Mouse (Mus musculus) left cerebral cortex, adult 9 months (tissue): Measurements from ENCODE around the gene Tmem209.

ENCODE experiments used
- DNase-seq, 2 experiments: peaks; one replicate each; pipeline ENCODE4 v3.0.0; 2022; ENCODE audit warnings: low spot score in 2 of 2

The Tmem209 gene

DNA sequence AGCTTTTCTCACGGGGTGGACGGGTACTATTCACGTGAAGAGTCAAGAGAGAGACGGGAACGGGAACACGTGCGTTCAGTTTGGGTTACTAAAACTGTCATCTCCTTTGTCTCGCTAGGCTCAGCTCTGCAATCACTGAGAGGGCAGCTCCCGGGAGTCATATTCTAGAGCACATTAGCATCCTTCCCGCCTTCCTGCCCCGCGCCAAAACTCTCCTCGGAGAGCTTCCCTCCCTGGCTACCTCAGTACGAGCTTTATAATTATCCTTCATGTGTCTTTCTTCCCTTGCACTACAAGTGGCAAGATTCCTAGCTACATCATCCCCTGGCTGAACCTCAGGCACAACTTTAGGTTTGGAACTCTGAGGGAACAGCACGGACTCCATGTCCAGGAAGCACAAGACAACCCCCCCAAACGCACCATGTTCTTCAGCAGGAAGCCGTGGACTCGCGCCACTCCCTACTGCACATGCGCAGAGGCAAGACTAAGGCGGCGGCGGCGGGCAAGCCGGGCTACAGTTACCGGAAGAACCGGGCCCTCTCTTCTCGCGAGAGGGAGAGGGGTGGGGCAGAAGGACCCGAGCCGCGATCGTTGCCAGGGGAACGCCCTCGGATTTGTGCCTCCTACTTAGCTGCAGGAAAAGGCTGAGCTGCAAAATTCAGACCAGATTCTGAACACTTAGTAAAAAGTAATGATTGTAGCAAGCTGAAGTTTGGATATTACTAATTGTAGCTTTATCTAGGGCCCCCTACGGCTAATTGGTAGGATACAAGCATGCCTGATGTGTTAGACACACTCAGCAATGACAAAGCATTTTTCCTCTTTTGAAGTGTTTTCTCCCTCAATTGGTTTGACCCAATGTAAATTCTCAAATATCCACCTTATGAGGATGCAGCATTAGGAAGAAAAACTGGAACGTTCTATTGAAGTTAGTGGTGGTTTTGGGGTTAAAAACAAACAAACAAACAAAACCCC lies at the start of gene Tmem209, which contains the start of gene Ssmem1:
TSS of gene Tmem209 (minus strand) at position 519 of the 975 bp plus-strand sequence.
TSS of gene Ssmem1 (plus strand) at position 585 of the 975 bp plus-strand sequence.
- DNase-seq, result peak; percentile 94 to 99

DNA sequence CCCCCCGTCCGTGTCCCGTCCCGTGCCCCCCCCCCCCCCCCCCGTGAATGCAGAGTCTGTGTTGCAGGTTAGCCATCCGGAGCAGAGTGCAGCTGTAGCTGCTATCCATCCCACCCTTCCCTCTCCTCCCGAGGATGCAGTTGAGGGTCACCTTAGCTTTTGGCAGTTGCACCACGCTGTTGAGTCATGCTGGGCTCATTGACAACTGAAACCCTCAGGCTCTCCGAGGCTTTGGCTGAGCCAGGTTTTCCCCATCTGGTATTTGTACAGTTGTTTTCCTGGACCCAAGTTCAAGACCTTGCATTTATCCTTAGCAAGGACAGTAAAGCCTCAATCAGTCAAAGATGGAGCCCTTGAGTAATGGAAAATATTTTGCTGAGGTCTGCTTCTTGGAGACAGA lies 46.5 kb upstream of the Tmem209 start:
- no peak for DNase-seq

DNA sequence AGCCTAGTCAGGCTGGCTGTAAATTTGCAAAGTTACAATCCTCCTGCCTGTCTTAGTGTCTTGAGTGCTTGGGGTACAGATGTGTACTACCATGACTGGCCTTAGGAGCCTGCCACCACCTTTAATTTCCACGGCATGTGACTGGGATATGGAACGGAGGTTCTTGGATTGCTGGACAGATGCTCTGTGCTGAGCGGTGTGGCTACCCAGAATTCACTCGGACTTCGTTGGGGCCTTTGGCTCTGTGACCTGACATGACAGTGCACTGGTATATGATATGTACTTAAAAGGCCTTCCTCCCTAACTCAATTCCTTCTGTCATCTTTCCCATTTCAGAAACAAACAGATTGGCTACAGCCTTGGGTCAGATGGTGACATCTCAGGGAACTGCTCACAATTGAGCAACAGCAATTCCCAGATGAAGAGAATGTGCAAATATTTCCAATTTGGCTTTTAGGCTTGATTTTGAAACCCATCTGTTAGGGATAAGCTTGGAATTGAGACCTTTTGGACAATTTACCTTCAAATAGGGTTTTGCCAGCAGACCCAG lies 45.1 kb upstream of the Tmem209 start:
- no peak for DNase-seq

DNA sequence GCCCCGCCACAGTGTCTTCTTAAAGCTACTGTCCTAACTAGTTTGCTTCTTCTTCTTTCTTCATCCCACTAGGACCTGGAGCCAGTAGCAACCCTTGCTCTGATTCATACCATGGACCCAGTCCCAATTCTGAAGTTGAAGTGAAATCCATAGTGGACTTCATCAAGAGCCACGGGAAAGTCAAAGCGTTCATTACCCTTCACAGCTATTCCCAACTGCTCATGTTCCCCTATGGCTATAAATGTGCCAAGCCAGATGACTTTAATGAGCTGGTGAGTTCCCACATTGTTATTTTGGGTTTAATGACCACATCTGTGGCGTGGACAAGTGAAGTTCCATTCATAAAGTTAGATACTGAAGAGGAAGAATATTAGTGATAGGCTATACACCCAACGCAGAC lies 44.5 kb upstream of the Tmem209 start:
- no peak for DNase-seq

DNA sequence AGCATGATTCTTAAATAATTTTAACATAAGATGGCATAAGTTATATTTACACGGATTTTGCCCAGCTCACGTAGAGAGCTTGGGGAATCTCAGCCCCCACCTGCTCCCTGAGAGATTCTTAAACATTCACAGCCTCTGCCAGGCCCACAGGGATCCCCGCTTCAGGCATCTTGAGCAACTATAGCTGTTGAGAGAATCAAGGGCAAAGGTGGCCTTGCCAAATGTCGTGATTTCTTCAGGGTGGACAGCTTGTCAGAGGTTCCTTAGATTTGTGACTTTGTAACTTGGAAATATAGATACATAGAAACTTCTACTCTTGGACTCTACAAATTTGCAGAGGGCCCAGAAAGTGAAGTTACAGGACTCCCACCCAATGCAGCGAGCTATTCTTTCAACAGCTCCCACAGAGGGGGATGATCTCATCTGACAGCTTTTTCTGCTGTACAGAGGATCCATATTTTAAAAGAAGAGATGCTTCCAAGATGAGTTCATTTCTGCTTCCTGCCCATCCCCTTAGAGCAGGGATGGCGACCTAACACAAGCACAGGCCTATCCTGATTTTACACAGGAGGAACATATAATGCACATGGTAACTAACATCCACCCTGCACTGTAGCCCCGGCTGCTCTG lies 43.9 kb upstream of the Tmem209 start:
- DNase-seq, result no peak

DNA sequence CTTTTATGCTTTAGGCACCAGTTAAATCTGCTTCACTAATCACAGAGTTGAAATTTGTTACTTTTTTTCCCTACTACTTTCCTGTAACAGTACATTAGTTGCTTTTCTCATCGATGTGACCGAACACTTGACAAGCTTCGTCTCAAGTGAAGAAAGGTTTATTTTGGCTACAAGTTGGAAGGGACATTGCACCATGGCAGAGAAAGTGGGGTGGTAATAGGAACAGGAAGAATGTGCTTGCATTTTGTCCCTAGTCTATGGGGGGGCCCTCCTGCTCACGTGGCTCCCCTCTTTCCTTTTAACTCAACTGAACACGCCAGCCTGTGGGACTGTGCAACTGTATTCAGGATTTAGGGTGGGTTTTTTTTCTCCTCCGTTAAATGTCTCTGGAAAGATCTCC lies 43.0 kb upstream of the Tmem209 start:
- no peak for DNase-seq

DNA sequence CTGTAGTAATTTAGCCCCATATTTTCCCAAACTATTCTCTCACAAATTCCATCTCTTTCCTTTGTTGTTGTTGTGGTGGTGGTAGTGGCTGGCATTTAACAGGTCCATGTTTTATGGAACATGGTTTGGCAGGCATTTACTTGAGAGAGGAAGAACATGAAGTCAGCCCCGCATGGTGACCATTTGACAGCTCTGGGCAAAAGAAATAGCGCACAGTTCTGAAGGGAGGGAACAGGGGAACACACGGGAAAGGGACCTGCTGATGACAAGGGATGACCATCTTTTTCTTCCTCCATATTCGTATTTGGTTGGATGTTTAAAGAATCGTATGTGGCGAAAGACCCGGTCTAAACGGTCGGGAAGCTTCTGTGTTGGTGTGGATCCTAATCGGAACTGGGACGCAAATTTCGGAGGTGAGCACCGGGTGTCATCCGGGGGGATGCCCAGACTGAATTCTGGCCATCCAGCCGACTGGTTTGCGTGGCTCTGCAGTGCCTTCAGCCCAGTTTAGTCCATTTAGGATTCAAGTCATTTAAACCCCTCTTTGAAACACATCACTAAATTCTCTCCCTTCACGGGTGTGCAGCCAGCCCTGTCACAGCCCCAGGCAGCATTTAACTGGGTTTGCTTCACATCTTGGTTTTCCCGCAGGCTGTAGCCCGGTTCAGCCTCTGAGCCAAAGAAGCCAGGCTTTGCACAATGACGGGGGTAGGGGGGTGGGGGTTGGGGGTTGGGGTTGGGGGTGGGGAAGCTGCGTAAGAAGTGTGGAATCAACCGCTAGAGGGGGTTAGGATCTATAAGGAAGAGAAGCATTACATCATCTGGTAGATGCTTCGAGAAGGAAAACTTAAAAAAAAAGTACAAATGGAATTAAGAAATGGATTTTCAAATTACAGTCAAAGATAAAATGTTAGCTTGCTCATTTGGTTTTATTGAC lies 42.3 kb upstream of the Tmem209 start:
- DNase-seq, result no peak

DNA sequence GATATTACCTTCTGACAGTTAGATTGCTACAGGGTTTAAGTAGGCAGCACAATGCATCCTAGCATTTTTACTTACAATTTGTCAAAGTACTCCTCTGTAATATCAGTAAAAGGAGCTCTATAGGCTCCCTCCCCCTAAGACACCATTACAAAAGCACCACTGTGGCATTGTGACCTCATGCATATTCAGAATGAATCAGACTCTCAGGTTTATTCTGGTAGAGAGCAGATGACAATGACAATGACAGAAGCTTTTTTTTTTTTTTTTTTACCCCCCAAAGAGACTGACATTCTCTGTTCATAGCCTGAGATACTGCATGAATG lies 41.6 kb upstream of the Tmem209 start:
- DNase-seq, result no peak

DNA sequence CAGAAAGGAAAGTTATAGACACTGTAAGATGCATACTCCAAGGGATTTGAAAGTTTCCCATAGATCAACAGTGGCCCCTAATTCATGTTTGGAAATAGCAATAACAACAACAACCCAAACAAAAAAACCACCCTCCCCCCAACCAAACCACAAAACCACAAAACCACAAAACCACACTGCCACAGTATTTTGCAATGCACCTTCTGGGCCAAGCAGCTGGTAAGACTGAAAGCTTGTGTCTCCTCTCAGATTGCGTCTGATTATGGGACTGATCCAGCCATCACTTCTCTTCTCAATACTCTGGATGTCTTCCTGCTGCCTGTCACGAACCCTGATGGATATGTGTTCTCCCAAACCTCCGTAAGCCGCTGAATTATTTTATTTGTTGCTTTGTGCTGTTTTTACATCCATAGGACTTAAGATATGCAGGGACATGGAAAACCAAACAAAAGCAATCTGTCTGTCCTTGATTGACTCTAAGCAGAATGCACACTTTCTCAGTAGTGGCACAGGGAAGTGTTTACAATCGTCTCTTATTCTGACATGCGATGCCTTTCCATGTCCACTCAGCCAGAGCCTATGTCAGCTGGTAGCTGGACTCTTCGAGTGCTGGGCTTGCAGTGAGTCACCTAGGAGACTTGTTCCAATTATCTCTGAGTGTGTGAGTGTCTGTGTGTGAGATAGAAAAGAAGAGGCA lies 41.1 kb upstream of the Tmem209 start:
- DNase-seq, result no peak

DNA sequence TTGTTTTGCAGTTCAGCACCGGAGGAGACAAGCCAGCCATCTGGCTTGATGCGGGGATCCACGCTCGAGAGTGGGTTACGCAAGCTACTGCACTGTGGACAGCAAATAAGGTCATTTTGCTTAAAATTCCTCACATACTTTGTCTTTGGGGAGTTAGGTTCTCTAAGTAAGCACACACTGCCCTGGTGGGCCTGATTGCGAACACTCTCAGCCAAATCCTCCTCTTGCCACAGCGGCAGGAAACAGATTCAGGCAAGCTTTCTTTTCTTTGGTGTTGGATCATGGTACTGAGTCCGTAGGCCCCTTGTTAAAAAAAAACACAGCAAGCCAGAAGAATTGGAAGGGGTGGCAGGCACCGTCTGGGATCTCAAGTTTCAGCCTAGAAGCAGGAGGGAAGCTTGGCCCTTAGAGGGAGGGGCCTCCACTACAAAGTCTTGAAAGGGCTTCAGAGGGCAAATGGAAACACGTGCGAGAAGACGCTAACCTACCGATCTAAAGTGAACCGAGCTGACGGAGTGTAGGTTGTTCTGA lies 39.7 kb upstream of the Tmem209 start:
- DNase-seq, result peak in 1 of 2 experiments; percentile 25

DNA sequence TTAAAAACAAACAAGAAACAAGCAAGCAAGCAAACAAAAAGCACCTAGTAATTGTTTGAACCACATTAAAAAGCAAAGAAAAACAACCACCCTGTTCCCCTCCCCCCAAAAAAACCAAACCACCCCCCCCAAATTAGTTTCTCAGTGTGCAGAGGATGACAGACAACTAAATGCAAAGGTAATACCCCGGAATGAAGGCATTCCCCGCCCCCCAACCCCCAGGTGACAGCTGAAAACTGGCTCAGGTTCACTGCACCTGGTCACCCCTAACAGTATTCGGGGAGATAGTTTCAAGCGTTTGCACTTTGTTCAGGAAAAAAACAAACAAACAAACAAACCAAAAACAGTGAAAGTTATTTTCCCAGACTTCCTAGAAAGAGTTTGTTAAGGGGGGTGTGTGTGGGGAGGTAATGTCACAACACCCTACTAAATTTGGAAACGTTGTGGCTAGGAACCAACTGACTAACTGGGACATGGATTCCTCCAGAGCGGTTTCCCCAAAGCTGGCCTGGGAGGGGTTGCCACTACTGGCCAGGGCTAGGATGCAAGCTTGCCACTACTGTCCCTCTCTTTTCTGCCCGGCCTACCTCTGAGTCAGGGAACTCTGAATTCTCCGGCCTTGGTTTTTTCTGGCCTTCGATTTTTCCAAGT lies 38.2 kb upstream of the Tmem209 start:
- no peak for DNase-seq

DNA sequence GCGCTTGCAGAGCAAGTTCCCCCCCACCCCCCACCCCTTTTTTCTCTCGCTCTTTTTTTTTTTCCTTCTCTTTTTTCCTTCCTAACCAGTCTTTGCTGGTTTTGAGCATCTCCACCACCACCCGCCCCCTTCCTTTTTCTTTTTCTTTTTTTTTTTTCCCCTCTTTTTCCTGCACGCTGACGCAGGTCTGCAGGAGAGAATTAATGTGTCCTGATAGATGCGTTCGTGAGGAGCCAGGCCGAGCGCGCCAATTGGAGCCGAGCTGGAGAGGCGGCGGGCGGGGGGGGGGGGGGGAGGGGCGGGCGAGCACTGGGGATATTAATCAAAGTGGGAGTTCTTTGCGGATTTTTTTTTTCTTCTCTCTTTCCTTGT lies 37.7 kb upstream of the Tmem209 start:
- no peak for DNase-seq

DNA sequence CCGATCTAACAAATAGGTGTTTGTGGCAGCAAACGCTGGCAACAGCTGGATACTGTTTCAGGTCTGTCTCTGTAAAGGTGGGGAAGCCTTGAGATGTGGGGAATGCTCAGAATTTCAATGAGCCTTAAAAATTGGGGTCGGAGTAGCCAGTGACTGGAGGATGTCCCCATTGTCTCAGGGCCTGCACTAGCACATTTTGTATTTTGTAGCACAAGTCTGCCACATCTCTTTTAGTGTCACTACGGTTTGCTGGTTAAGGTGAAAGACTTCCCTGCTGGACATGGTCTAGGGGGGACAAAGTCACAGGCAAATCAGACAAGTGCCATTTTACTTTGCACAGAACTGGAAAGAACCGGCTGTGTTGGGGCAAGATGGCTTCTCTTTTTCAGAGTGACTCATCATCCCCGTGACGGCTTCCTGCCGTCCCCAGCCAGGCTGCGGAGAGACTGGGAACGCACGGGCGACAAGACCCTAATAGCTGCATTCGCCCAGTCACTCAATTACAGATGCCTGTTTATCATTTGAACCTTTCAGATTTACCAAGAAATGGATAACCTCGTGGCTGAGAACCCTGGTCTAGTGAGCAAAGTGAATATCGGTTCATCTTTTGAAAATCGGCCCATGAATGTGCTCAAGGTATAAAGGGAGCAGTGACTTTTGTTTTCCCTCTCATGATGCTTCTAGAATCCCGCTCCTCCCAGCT lies 37.1 kb upstream of the Tmem209 start:
- peak in 1 of 2 experiments; percentile 40 for DNase-seq

DNA sequence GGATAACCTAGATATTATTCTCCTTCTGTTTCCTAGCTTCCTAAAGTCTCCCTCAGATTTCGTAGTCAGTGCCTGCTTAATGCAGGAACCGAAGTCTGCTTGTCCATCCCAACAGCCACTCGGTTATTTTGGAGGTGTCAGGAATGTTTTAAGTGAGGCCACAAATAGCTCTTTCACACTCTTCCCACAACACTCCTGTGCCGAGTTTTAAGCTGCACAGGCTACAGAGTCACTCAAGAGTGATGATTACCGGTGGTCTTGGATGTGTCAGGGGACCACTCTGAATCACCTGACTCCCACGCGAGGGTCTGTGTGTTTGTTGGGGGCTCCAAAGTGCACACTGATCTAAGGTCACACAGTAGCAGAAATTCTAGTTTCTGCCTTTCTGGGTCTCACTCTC lies 36.1 kb upstream of the Tmem209 start:
- DNase-seq, result peak in 1 of 2 experiments; percentile 43

DNA sequence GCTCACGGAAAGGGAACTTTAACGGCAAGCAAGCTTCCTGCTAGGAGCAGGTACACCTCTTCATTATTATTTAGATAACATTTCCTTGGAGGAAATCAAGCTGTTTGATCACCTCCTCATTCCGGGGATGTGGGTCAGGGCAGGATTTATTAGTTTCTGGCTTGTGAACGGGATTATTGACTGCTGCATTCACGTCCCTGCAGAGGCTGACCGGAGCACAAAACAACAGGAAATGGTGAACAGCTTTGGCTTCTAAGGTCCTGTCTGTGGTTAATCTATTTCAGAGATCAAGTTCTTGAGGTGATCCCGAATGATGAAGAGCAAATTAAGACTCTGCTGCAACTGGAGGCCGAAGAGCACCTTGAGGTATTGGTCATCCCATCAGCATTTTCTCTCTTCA lies 34.3 kb upstream of the Tmem209 start:
- DNase-seq, result no peak

DNA sequence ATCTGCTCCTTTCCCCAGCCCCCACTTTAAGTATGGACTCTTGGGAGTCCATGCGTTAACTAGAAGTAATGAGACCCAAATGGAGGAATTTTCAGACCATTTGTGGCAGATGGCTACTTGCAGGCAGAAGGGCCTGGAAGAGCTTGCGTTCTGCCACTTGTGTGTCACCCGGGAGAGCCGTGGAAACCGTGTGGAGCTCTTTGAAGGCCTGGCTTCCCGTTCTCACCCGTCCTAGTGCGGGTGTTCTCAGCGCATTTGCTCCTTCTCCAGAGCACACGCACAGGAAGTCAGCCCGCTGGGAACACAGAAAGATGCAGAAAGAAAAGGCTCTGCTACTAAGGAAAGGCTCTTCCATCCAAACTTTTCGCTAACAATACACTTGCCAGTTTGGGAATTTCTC lies 33.5 kb upstream of the Tmem209 start:
- DNase-seq, result no peak

DNA sequence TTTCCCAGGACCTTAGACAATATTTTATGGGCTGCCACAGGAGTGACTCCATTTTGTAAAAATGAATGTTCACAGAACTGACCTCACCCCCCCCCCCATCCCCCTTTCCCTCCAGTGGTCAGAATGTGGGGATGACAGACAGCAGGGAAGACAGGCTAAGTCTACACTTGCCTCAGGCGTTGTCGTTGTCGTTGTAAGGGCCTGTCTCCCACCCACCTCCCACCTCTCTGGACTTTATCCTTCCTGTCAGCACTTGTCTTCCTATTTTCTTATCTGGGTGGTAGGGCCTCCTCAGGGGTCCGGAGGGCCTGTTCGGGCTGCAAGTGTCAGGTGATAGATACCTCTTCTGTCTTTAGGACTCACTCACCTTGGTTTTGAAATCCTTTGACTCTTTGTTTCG lies 32.7 kb upstream of the Tmem209 start:
- DNase-seq, result no peak

DNA sequence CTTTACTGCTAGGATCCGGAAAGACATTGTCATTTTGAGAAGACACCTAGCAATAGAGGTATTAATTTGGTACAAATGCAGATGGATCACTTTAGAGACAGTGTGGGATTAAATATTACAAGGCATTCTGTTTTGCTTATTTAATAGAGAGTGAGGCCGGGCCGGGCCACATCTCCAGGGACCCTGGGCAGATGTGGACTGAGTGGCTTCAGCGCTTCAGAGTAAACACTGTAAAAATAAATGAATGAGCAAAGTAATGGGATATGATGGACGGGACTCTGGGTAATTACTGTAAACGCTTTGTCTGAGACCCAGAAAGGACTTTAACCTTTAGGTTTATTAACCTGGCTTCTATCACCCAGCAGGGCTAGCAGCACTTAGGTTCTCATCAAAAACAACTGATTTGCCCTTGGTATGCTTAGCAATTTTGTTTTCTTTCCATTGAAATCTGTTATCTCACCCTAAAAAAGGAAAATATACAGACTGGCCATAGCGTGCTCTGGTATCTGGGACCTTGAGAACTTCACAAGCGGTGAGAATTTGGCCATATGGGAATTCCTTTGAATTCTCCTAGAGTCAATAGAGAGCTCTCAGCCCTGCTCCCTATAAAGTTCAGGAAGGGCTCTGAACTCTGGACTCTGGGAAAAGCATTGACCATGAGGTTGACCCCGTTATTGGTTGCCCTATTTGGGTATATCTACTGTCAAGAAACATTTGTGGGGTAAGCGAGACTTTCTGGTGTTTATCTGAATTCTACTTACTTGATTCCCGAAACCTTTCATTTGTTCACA lies 31.6 kb upstream of the Tmem209 start, which contains the start of gene Cpa2:
TSS of gene Cpa2 (plus strand) at position 574 of the 791 bp plus-strand sequence.
- no peak for DNase-seq

DNA sequence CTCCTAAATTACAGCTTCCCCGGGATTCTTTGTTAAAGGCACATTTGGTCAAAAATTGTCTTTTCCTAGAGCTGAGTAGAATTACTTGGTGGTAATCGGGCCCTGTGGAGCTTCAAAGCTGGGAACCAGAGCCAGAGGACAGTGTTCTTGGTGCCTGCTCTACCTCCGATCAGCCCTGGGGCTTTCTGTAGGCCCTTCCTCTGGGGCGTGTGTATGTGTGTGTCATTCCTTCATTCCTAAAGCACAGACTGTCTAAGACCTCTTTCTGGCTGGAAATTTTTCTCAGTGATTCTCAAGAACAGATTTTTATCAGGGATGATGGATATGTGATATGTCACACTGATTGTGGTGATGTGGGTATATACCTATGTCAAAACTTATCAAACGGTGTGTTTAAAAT lies 29.2 kb upstream of the Tmem209 start:
- DNase-seq, result no peak
